Mouse (Mus musculus) gastrocnemius, postnatal 10 days (tissue): Measurements from ENCODE around the gene Tssk3. TPM values are rescaled to one million over a fixed set of nuclear protein-coding genes. Genes with fewer than 3 reads are reported as not detected.
"Not testable (repeated sequence)": the region's sequence is repeated elsewhere in the genome, so short reads cannot be mapped to it uniquely, and the experiment has no call there.

Experiments used
- DNase-seq: peaks from one replicate; pipeline ENCODE4 v3.0.0; 2021; ENCODE audit warnings: mixed read lengths
- long read RNA-seq, 2 experiments: library from polyadenylated mRNA; stranded (forward); transcript quantifications; one replicate each; pipeline ENCODE4 v2.0.0; 2021
- total RNA-seq, 2 experiments: library from RNA; stranded (reverse); gene quantifications; 2 replicates each; pipeline ENCODE4 v1.2.3; 2021

Gene Tssk3
- total RNA-seq = not detected
- long read RNA-seq, experiment 1 = 0 reads
- long read RNA-seq, experiment 2 = 0 reads

DNA sequence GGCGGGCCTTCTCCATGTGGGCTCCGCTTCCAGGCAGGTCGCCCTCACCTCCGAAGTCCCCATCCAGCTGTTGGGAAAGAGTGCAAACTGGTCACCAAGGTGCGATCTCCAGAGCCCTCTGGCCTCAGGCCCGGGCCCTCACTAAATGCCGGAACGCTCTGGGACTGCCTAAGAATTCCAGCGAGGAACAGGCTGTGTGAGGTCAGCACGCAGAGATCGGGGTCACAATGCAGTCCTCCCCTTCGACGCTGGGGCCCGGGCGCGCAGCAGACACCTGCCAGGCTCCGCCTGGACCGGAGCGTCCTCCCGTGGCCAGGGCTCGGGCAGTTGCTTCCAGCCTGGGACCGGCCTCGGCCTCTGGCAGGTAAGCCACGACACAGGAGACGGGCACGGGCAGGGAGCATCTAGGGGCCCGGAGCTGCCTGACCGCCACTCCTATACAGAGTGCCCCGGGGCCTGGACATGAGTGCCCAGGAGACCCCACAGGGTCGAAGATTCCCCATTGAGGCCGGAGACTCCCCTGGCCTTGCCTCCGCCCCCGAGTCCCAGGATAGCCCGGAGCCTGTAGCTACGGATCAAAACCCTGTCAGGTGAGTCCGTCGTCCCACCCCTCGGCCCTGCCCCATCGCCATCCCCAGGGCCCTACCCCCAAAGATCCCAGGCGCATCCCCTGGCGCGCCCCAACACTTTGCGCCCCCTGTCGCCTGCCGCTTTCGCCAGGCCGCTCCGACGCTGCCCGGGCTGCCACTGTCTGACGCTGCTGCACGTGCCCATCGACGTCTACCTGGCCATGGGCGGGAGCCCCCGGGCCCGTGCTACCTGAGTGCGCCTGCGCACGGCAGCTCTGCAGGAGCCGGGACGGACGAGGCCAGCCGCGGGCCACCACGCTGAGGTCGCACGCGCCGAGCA is at the start of gene Tssk3, which contains the start of gene Fam229a:
Tssk3 (minus strand) TSS at position 51 of the 909 bp plus-strand sequence.
Fam229a (plus strand) TSS at position 219 of the 909 bp plus-strand sequence.
- DNase-seq = peak; percentile 27

DNA sequence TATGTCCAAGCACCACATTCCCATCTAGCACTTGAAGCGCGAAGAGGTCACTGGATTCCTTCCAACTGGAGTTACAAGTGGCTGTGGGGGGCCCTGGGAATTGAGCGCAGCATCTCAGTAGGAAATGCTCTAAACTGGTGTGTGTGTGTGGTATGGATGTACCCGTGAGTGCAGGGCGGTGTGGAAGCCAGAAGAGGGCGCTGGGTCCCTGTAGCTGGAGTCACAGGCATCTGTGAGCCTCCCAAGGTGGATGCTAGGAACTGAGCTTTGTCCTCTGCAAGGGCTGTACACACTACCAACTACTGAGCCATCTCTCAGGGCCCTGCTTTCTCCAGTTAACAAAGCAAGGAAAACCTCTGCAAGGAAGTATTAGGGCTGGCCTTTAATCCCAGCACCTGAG is 49.2 kb upstream of the Tssk3 start:
- no peak for DNase-seq

GRCm38 (mm10) chr4:129528901-129529300 is 38.1 kb upstream of the Tssk3 start:
- DNase-seq = not testable (repeated sequence)

- DNase-seq = no peak
Measured at GRCm38 (mm10) chr4:129525889-129526288, 35.1 kb upstream of the Tssk3 start.

DNA sequence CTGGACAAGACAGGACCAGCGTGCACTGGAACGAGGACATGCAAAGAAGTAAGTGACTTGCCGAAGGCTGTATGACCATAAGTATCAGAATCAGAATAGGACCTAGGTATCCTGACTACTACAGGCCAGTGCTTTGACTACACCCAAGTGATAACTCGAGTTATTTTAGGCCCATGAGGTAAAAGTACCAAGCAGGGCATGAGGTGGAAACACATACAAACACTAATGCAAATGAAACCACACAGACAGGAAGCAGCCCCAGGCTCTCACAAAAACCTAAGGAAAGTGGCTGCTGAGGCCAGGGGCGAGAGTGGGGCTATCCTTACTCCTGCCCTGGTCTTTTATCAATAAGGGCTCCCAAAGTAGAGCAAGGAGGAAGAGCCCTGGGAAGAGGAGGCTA is 34.5 kb upstream of the Tssk3 start:
- DNase-seq = no peak

DNA sequence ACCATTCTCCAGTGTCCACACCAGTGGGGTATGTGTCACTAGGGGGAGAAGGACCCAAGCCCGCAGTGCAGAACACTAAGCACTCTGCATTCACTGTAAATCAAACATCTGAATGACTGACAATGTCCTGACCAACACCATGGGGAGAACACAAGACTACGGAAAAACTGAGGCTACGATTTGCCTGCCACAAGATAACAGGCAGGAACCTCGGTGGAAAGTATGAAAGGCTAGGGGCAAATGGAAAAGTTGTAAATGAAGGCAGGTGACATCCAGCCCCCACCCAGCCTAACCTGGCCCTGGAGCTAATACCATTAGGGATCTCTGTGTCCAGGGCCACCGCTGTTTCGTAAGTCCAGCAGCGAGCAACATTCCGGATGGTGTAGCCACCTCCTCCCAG is 27.7 kb upstream of the Tssk3 start:
- no peak for DNase-seq

GRCm38 (mm10) chr4:129516925-129517324 is 26.1 kb upstream of the Tssk3 start:
- DNase-seq = no peak

DNA sequence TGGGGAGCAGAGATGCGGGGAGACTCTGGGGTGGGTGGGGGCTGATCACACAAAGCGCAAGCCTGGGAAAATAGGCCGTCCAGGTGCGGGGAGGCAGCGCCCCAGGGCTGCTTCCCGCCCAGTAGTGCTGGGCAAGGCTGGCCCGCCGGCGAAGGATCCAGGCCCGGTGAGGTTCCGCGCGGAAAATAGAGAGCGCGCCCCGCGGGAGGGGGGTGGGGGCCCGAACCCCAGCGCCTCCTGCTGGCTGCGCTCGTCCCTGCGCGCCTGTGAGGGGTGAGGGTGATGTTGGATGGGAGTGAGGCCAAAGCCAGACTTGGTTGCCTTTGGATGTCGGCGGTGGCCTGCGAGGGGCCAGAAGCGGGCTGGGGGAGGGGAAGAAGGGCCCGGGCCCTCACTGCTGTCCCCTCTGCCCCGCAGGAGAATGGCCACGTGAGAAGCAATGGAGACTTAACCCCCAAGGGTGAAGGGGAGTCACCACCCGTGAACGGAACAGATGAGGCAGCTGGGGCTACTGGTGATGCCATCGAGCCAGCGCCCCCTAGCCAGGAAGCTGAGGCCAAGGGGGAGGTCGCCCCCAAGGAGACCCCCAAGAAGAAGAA is 23.6 kb upstream of the Tssk3 start:
- DNase-seq = peak; percentile 81

GRCm38 (mm10) chr4:129513891-129514290 is 23.1 kb upstream of the Tssk3 start:
- no peak for DNase-seq

DNA sequence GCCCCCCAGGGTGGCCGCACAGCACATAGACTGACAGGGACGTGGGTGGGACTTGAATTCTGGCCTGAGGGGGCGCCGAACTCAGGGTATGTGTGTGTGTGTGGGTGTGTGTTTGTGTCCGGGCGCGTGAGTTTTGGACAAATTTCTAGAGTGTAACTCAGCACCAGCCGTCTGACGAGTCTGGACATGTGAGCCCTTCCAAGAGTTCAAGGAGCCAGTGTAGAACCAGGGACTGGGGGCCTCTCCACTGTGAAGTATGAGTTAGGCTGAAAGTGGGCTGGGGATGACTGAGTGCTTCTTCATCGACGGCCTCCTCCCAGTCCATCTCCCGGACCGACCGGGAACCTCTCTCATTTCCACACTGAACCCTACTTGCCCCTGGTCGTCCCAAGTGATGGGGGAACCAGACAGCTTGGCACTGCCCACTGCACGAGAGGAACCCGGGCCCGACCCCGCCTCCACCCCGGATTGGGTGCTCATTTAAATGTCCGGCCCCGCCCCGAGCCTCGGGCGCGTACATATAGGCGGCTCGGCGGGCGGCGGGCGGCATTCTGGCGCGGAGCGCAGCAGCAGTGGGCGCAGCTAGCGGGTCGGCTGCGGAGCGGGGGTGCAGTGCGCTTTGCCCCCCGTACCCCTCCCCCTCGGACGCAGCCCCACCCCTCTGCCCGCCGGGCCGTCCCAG is 22.4 kb upstream of the Tssk3 start, which contains the start of gene Marcksl1:
Marcksl1 (plus strand) TSS at position 496 of the 682 bp plus-strand sequence.
- DNase-seq = peak; percentile 85

DNA sequence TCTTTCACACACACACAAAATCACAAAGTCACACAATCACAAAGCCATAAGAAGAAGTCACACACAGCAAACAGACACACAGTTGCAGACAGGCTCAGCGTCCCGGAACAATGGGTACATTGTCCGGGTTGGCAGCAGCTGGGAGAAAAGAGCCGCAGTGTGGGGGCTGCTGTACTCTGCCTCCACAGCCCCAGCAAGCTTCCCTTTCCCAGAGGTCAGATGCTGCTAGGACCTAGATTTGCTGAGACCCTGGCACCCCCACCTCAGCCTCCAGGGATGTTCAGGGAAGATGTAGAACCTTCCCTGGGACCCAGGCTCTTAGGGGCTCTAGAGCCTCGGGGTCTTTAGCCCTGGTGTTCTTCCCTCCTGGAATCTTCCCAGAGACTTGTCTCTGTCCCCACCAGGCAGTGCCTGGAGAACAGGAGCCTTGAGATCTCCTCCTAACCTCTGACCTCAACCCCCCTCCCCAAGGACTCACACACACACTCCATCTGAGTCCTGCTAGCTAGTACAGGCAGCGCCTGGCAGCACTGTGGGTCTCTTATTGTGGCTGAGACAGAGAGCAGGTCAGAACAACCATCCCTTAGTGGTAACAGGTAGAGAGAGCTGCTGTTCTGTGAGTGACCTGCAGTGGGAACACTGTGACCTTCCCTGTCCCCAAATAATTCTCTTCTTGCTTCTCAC is 20.7 kb upstream of the Tssk3 start:
- DNase-seq = no peak

GRCm38 (mm10) chr4:129510723-129511412 is 20.0 kb upstream of the Tssk3 start:
- no peak for DNase-seq

GRCm38 (mm10) chr4:129509650-129510049 is 18.8 kb upstream of the Tssk3 start:
- DNase-seq = no peak

DNA sequence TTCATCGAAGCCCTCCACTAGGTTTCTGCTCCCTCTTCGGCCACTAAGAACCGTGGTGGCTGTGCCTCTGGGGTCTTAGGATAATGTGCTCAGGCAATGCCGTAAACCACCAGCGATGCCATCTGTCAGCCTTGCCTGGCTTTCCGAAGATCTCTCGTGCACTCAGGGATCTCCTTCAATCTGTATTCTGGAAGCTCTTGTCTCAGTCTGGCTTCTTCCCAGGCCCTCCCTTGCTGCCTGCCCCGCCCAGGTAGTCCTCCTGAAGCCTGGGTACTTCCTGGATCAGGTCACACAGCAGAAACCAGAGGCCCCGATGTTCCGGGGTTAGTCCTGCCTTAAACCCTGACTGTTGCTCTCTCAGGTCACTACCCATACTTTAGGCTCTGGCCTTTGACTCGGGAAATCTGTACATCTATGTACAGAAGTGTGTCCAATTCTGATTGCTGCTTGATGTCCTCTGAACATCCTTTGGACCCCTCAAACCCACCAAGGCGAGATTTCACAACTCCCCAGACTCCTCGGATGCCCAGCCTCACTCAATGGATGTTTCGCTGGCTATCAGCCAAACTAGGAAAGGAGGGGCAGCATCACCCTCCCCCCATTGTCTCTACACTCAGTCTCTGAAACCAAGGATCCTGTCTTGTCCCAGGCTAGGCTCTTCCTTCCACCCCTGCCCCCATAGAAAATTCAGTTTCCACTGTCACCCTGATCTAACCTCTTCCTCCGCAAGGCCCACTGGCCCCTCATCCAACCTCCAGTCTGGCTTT is 18.2 kb upstream of the Tssk3 start:
- DNase-seq = no peak

- no peak for DNase-seq
Measured at GRCm38 (mm10) chr4:129508237-129508515, 17.4 kb upstream of the Tssk3 start.

GRCm38 (mm10) chr4:129507434-129508236 is 16.8 kb upstream of the Tssk3 start:
- DNase-seq = no peak

DNA sequence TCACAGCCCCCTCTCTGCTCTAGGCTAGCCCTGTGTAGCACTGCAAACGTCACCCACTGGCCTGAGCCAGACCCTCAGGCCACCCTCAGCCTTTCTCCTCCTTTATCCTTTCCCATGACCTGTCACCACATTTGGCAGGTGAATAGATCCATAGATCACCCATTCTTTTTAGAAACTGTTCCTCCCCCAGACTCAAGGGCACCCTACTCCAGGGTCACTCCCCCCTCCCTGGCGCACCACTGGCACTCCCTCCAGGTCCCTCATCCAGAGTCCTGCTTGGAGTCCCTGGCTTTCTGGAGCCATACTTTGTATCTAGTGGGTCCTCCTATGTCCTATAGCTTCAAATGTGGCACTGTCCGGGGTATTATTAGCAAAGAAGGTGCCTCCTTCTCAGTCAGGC is 14.7 kb upstream of the Tssk3 start:
- no peak for DNase-seq

DNA sequence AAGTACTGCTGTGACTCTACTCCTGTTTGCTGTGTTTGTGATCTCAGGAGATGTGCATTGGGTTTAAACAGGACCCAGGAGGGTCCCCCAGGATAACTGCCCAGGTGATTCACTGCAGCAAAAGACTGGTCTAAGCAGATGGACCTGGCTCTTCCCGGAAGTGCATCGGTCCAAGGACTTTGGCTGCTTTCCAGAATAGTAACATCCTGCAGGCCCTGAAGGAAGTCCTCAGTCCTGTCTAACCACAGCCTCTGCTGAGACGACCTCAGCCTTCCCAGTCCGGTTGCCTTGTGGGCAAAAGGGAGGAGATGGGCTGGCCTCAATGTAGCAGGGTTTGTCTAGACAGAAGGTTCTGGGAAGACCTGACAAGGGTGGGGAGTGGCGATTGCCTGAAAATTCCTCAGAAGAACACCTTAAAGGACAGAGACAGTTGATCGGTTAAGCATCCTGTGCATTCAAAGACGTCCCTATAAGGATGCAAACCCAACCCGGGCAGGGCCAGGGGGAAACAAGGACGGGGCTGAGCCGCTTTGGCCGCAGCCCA is 12.2 kb upstream of the Tssk3 start:
- DNase-seq = no peak

- no peak for DNase-seq
Measured at GRCm38 (mm10) chr4:129502327-129502888, 11.6 kb upstream of the Tssk3 start.
